Mouse (Mus musculus): ENCODE results near the gene Rag1.

- no peak for TF ChIP-seq CTCF (IDR thresholded peaks at IDR 0.05; ENCODE audit: insufficient read depth, low read depth, low read length)
- no peak for TF ChIP-seq POLR2A (IDR thresholded peaks at IDR 0.05; ENCODE audit: insufficient read depth, low read depth, low read length)
Observed at GRCm38 (mm10) chr2:101650446-101650845, 1.1 kb upstream of the Rag1 start.

Data from olfactory bulb, adult 2 months (tissue).